Mouse (Mus musculus) limb, embryonic 12.5 days (tissue): ENCODE data around the gene Inhbc. TPM values are rescaled to one million over a fixed set of nuclear protein-coding genes. Genes with fewer than 3 reads are reported as not detected.
A peak's percentile ranks its signal among the peaks of the same experiment; 100 is the strongest.

ENCODE experiments used
- ATAC-seq: fragments of 200-750 bp; cut with Nextera tagmentation; 2 replicates; pipeline ENCODE4 v1.8.0; 2017; ENCODE audit warnings: low read depth, moderate TSS enrichment; ENCODE audit not compliant: insufficient number of reproducible peaks, insufficient read depth, low FRiP score, low TSS enrichment
- H3K27ac ChIP-seq: fragments of 300-500 bp; sonication (generic); 2 replicates; pipeline ENCODE4 v1.5.1; 2016; ENCODE audit warnings: mild to moderate bottlenecking, moderate library complexity
- H3K27me3 ChIP-seq: fragments of 300-500 bp; sonication (generic); 2 replicates; pipeline ENCODE4 v1.6.1; 2016; ENCODE audit warnings: mild to moderate bottlenecking, moderate library complexity
- H3K36me3 ChIP-seq: fragments of 300-500 bp; sonication (generic); 2 replicates; pipeline ENCODE4 v1.6.1; 2016; ENCODE audit warnings: mild to moderate bottlenecking, moderate library complexity
- H3K4me1 ChIP-seq: fragments of 300-500 bp; sonication (generic); replicated peaks from 2 replicates; pipeline ENCODE4 v1.6.1; 2016
- H3K4me2 ChIP-seq: fragments of 300-500 bp; sonication (generic); 2 replicates; pipeline ENCODE4 v1.6.1; 2016; ENCODE audit warnings: mild to moderate bottlenecking, moderate library complexity
- H3K4me3 ChIP-seq: fragments of 300-500 bp; sonication (generic); replicated peaks from 2 replicates; pipeline ENCODE4 v1.5.1; 2016; ENCODE audit warnings: mild to moderate bottlenecking
- H3K9ac ChIP-seq: fragments of 300-500 bp; sonication (generic); replicated peaks from 2 replicates; pipeline ENCODE4 v1.6.1; 2016; ENCODE audit warnings: mild to moderate bottlenecking, moderate library complexity
- H3K9me3 ChIP-seq: fragments of 300-500 bp; sonication (generic); 2 replicates; pipeline ENCODE4 v1.6.1; 2016; ENCODE audit warnings: mild to moderate bottlenecking, moderate library complexity
- WGBS: fragments of 180-500 bp; shearing (Covaris S2); methylation state at CpG from one replicate; pipeline ENCODE4 v1.1.7; 2016; 5-methylcytosine and 5-hydroxymethylcytosine counted together
- polyA plus RNA-seq: library from polyadenylated mRNA; unstranded; fragments of >200 nt; fragmentation: Nextera tagmentation; extraction: Ambion mirVana; gene quantifications from 2 replicates; pipeline ENCODE4 v1.2.1, GENCODE M21; 2016

Gene Inhbc
- polyA plus RNA-seq, 1 experiment from 2014 or later, result not detected

- Histone ChIP-seq H3K4me3 (peak overlapping the region; percentile 35), H3K27me3 (no peaks in the 10 kb centered on the region), H3K9me3 (no peaks in the 10 kb centered on the region), H3K36me3 (no peaks in the 10 kb centered on the region), H3K9ac (peak overlapping the region; percentile 47), H3K4me2 (peak overlapping the region; percentile 60), H3K27ac (no peak overlapping the region), H3K4me1 (peaks cover 8% of the 10 kb centered on the region)
- WGBS, result 79% methylated on average over 8 of the region's 8 CpGs
- ATAC-seq, result no peak
Observed at GRCm38 (mm10) chr10:127351285-127351595, 19.0 kb downstream of the Inhbc start.

- 13% methylated on average over 24 of the region's 24 CpGs for WGBS
- Histone ChIP-seq H3K27me3 (no peaks in the 10 kb centered on the region), H3K27ac (no peak overlapping the region), H3K9ac (peak overlapping the region; percentile 47), H3K4me1 (peaks cover 8% of the 10 kb centered on the region), H3K4me2 (peak overlapping the region; percentile 60), H3K9me3 (no peaks in the 10 kb centered on the region), H3K36me3 (no peaks in the 10 kb centered on the region), H3K4me3 (peak overlapping the region; percentile 35)
- ATAC-seq, result peak; percentile 40; the same call in 1 of the 2 replicates
Observed at GRCm38 (mm10) chr10:127350594-127351284, 19.5 kb downstream of the Inhbc start.

DNA sequence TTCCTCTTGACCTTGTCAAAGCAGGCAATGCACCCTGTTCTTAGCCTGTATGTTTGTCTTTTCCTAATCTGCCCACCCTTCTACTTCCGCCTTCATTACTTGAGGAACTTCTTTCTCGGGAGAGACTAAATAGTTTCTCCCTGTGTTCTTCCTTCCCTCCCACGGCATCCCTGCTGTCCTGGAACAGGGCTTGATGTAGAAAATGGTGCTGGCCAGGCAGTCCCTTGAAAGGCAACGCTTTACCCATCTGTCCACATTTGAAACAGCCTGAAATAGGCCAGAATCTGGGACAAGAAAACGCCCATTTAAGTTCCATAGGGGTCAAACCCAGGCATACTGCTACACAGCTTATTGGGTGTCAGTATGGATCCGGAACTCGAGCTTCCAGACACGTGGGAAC lies 20.4 kb downstream of the Inhbc start:
- H3K4me3 ChIP-seq, result no peak overlapping the region
- no peaks in the 10 kb centered on the region for H3K9me3 ChIP-seq
- no peak for ATAC-seq
- H3K36me3 ChIP-seq, result no peaks in the 10 kb centered on the region
- no peak overlapping the region for H3K9ac ChIP-seq
- peaks cover 8% of the 10 kb centered on the region for H3K4me1 ChIP-seq
- no peak overlapping the region for H3K27ac ChIP-seq
- H3K27me3 ChIP-seq, result no peaks in the 10 kb centered on the region
- WGBS, result 77% methylated on average over 8 of the region's 8 CpGs
- H3K4me2 ChIP-seq, result no peak overlapping the region

DNA sequence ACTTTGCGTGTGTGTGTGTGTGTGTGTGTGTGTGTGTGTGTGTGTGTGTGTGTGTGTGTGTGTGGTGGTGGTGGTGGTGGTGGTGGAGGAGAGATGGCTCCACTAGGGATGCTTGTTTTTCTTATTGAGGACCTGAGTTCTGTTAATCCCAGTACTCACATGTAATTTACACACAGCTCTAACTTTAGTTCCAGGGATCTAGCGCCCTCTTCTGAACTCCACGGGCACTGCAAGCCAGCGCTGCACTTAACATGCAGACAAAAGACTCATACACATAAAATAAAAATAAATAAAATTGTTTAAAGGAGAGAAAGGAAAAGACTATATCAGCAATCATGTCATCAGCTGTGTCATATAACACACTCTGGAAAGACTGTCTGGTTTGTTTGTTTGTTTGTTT lies 21.3 kb downstream of the Inhbc start:
- H3K9me3 ChIP-seq, result no peaks in the 10 kb centered on the region
- H3K4me2 ChIP-seq, result no peak overlapping the region
- H3K4me1 ChIP-seq, result peaks cover 8% of the 10 kb centered on the region
- H3K27me3 ChIP-seq, result no peaks in the 10 kb centered on the region
- no peak overlapping the region for H3K27ac ChIP-seq
- no peaks in the 10 kb centered on the region for H3K36me3 ChIP-seq
- 74% methylated on average over 4 of the region's 4 CpGs for WGBS
- H3K9ac ChIP-seq, result no peak overlapping the region
- no peak for ATAC-seq
- H3K4me3 ChIP-seq, result no peak overlapping the region

DNA sequence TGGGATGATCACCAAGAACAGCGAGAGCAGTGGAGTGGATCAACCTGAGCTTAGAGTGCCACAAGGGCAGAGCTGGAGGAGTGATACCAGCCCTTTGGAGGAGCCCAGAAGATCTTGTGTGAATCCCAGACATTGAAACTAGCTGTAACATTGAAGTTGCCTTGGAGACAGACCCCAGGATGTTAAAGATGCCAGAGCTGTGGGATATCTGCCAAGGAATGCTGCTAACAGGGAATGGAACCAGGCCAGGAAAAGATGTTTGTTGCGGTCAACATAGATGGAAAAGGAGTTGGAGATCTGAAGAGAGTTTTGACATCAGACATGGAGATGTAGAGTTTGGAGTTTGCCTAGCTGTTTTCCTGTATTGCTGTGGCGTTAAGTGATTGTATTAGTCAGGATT lies 24.1 kb downstream of the Inhbc start:
- H3K27ac ChIP-seq, result no peak overlapping the region
- no peaks in the 10 kb centered on the region for H3K27me3 ChIP-seq
- H3K9ac ChIP-seq, result no peak overlapping the region
- no peaks in the 10 kb centered on the region for H3K36me3 ChIP-seq
- no peak overlapping the region for H3K4me3 ChIP-seq
- no peaks in the 10 kb centered on the region for H3K9me3 ChIP-seq
- 85% methylated on average over 3 of the region's 3 CpGs for WGBS
- peaks cover 15% of the 10 kb centered on the region for H3K4me1 ChIP-seq
- no peak overlapping the region for H3K4me2 ChIP-seq
- no peak for ATAC-seq

GRCm38 (mm10) chr10:127343029-127343428 lies 27.2 kb downstream of the Inhbc start:
- H3K4me3 ChIP-seq, result no peak overlapping the region
- ATAC-seq, result no peak
- H3K4me2 ChIP-seq, result no peak overlapping the region
- H3K27me3 ChIP-seq, result no peaks in the 10 kb centered on the region; the same call in none of the 2 replicates
- no peak overlapping the region for H3K27ac ChIP-seq
- peaks cover under 1% of the 10 kb centered on the region; the same call in 1 of the 2 replicates for H3K36me3 ChIP-seq
- peaks cover 34% of the 10 kb centered on the region for H3K4me1 ChIP-seq
- H3K9ac ChIP-seq, result no peak overlapping the region
- H3K9me3 ChIP-seq, result no peaks in the 10 kb centered on the region
- WGBS, result 70% methylated on average over 3 of the region's 3 CpGs

DNA sequence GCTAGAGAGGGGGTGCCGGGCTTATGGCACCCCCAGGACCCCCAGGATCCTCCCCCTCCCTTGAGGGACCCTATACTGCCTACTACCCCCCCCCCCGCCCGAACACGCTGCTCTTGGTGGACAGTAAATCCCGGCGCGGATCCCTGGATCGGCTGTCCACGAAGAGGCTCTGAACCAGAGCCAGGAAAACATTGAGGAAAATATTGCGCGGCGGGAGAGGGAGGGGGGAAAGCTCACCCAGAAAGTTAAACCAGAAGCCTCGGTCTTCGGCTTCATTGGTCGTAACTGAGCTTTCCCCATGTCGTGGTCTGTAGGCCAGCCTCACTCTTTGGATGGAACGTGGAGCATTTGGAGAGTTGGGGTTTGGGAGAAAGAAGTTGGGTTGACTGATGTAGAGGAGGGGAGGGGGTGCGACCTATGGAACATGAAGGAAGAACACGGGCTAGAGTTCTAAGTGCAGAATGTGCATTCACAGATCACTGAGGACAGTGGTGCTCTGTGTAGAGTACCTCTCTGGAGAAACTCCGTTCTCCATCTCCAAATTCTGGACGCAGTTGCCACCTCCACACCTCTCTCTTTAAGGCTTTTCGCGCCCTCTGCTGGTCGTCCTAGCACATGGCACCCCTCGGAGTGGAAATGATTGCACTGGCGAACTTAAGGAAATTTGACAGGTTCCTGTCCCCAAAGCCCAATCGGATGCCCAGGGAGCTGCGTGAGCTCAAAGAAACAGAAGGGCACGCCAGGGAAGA lies 28.2 kb downstream of the Inhbc start, which contains the start of gene Gli1:
Gene Gli1, minus strand, starts transcription at position 84 of the 749 bp plus-strand sequence.
- H3K9ac ChIP-seq, result peak within 1 kb of the TSS; percentile 77
- peak within 1 kb of the TSS; percentile 60 for H3K4me3 ChIP-seq
- H3K27me3 ChIP-seq, result no peaks in the 10 kb centered on the region; the same call in none of the 2 replicates
- no peaks in the 10 kb centered on the region for H3K9me3 ChIP-seq
- peak within 1 kb of the TSS; percentile 92 for H3K4me2 ChIP-seq
- no peak for ATAC-seq
- peaks cover 10% of the 10 kb centered on the region; the same call in 1 of the 2 replicates for H3K36me3 ChIP-seq
- peaks cover 34% of the 10 kb centered on the region for H3K4me1 ChIP-seq
- peak within 1 kb of the TSS; percentile 95 for H3K27ac ChIP-seq
- under 1% methylated on average over 29 of the region's 29 CpGs for WGBS

GRCm38 (mm10) chr10:127341360-127341690 lies 28.9 kb downstream of the Inhbc start:
- no peak for ATAC-seq
- Histone ChIP-seq H3K4me3 (peak overlapping the region; percentile 60), H3K4me2 (peak overlapping the region; percentile 92), H3K27ac (peak overlapping the region; percentile 95), H3K9ac (peak overlapping the region; percentile 77), H3K27me3 (no peaks in the 10 kb centered on the region; the same call in none of the 2 replicates), H3K9me3 (no peaks in the 10 kb centered on the region), H3K36me3 (peaks cover 17% of the 10 kb centered on the region), H3K4me1 (peaks cover 34% of the 10 kb centered on the region)
- WGBS, result 2% methylated on average over 10 of the region's 11 CpGs

DNA sequence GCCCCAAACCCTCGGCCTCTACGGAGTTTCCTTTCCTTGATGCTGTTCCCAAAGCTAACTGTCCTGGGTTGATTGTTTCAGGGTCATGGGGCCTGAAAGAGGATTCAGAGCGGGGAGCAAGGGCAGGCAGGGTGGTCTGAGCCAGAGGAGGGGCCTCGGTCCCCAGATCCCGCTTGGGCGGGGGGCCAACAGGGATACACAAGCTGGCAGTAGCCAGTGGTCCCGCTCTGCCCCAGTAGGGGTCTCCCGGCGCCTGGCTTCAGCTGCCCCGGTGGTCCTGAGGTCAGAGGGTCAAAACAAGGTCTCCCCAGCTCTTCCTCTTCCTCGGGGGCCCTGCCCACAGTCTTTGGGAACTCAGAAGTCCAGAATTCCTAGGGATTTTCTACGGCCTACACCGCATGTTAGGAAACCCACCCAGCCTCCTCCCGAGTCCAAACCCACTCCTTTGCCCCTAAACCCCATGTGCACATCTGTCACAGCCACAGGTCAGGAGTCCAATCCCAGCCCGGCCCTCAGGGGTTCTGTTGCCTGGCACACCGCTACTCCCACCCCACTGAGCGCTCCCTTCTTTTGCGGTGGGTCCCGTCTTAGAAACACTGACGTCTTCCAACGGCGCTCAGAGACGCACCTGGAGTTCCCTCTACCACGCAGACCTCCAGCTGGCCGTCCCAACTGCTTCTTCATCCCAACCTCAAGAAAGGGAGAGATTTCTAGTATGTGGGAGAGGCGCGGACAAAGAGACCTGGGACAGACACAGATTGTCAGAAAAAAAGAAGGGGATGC lies 29.5 kb downstream of the Inhbc start:
- H3K4me1 ChIP-seq, result peaks cover 34% of the 10 kb centered on the region
- WGBS, result under 1% methylated on average over 27 of the region's 27 CpGs
- H3K36me3 ChIP-seq, result peaks cover 23% of the 10 kb centered on the region
- H3K27me3 ChIP-seq, result no peaks in the 10 kb centered on the region; the same call in none of the 2 replicates
- H3K27ac ChIP-seq, result peak overlapping the region; percentile 95
- peak overlapping the region; percentile 92 for H3K4me2 ChIP-seq
- H3K9ac ChIP-seq, result peak overlapping the region; percentile 77
- H3K9me3 ChIP-seq, result no peaks in the 10 kb centered on the region
- ATAC-seq, result no peak
- peak overlapping the region; percentile 60 for H3K4me3 ChIP-seq

- H3K36me3 ChIP-seq, result peaks cover 31% of the 10 kb centered on the region
- H3K4me3 ChIP-seq, result peak overlapping the region; percentile 60
- H3K4me2 ChIP-seq, result peak overlapping the region; percentile 92
- H3K9ac ChIP-seq, result peak overlapping the region; percentile 77
- peaks cover 34% of the 10 kb centered on the region for H3K4me1 ChIP-seq
- ATAC-seq, result no peak
- under 1% methylated on average over 42 of the region's 42 CpGs for WGBS
- H3K27ac ChIP-seq, result peak overlapping the region; percentile 95
- H3K27me3 ChIP-seq, result no peaks in the 10 kb centered on the region; the same call in none of the 2 replicates
- no peaks in the 10 kb centered on the region for H3K9me3 ChIP-seq
Observed at GRCm38 (mm10) chr10:127339683-127340576, 30.3 kb downstream of the Inhbc start.
